Mouse (Mus musculus): ENCODE results near the gene Cdh5.
"Not testable (repeated sequence)": the region's sequence is repeated elsewhere in the genome, so short reads cannot be mapped to it uniquely, and the experiment has no call there.

Cdh5 gene

DNA sequence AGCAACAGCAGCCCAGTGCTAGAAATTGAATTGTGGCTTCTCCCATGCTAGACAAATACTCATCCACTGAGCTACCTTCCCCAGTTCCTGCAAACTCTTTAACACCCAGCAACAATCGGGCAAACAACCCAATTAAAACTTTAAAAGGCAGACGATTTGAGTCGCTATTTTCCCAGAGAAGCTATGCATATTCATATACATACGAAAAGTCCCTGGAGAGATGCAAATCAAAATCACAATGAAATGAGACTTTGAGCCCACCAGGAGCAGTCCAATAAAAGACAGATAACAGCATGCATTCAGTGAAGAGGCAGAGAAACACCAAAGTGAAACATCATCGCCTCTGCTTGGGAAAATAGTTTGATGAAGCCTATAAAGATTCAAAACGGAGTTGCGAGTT lies 8.1 kb upstream of the Cdh5 start:
- DNase-seq = no peak

DNA sequence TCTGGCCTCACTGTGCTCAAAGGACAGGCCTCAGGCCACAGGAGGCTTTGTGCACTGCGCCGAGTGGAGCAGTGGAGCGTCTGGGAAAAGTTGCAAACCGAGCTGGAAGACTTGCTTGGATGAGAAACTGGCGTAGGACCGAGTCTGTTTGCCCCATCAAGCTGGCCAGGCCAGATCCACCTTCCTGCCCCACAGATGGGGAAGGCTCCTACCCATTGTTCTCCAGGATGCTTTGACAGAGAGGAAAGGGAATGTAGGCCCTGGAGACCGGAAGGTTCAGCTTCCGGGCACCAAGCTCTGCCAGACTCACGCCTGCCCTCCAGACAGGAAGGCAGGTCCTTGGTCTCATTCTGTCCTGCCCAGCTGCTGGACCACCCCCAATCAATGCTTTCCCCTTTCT lies 5.8 kb upstream of the Cdh5 start:
- DNase-seq = no peak

DNA sequence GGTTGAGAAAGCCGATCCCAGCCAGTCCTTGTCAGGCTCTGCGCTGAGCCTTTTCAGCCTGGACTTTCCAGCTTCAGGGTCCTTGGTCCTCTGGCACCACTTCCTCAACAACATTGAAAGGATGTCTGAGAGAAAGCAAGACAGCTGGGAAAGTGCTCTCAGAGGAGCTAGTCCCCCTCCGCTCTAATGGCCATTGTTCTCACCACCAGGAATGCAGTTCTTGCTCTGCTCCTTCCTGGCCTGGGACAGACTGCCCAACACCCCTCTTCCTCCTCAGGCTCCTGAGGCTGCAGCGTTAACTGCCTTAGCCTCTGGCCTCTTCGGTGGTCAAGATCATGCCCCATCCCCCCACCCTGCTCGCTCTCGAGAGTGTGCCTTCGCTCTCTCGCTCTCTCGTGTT lies 4.8 kb upstream of the Cdh5 start:
- no peak for DNase-seq

DNA sequence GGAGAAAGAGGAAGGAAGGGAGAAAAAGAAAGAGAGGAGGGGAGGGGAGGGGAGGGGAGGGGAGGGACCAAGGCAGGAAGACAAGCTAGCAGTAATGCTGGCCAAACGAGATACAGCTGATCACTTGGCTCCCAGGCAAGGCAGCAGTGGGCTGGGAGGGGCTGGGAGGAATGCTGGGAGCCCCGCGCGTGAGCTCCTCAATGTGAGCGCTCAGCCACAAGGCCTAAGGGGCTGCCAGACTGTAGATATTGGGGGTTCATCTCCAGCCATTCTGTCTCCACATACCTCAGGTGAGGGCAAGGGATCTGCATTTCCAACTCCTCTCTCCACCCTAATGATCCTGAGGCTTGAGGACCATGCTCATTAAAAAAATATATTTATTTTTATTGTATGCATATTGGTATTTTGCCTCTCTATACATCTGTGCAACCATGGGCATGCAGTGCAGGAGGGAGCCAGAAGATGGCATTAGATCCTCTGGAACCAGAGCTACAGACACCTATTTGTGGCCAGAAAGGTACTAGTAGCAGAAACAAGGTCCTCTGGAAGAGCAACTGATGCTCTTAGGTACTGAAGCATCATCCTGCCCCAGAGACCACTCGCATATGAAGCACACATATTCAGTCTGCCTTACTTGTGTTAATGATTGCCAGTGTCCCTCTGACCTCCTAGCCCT lies 2.6 kb upstream of the Cdh5 start:
- peak; percentile 26 for DNase-seq

DNA sequence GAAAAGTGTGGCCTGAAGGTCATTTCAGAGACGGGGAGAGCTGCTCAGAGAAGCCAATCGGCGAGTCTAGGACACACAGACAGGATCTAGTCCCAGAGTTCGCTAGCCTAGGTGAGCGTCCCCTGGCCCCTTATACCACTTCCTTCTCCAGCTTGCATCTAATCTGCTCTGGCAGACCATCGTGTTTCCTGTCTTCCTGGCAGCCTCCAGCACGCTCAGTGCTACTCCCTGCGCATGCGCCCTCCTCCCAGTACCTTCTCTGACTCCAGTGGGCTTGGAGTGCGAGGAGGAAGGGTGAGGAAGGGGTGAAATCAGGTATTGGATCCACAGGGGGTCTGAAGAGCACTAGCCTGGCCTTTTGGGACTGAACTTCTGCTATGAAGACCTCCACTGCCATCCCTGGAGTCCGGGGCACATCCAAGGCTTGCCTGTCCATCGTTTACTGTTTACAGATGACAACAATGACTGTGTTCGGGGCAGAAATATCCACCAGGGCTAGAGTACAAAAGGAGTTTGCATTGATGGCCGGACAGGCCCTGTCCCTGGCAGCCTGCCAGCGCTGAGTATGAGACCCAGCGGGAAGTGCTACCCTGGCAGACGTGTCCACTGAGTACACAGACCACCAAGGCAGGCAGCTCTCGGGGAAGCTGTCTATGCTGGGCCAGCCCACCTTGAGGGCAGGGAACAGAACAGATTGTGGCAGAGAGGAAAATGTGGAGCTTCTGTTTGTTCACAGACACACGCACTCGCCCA lies 1.9 kb upstream of the Cdh5 start:
- DNase-seq = no peak

DNA sequence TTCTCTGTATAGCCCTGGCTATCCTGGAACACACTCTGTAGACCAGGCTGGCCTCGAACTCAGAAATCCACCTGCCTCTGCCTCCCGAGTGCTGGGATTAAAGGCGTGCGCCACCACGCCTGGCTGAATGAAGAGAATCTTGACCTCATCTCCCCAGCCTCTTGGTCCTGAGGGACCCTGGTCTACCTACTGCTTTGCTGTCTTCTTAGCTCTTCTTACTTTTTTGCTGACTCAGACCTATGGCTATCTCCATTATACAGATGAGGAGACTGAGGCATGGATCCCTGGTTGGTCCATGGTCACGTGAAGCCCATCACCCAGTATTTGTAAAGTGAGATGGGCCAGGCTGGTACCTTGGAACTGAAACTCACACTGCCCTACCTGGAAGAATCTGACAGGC lies 701 bp upstream of the Cdh5 start:
- DNase-seq = not testable (repeated sequence)

DNA sequence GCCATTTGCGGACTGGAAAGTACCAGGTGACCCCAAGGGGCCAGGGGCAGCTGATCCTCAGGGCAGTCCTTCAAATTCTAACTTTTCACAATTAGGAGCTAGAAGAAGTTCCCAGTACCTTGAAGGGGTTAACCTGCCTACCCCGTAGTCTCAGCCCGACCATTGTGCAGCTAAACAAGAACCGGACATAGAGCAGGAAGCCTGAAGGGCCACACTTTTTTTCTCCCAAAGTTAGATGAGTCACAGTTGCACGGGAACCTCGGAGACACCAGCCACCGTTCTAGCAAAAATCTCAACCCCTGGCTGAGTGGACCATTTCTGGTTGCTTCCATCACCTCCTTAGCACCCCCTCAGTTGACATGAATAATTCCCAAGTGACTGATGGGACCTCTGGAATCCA lies 2.0 kb downstream of the Cdh5 start:
- no peak for DNase-seq

DNA sequence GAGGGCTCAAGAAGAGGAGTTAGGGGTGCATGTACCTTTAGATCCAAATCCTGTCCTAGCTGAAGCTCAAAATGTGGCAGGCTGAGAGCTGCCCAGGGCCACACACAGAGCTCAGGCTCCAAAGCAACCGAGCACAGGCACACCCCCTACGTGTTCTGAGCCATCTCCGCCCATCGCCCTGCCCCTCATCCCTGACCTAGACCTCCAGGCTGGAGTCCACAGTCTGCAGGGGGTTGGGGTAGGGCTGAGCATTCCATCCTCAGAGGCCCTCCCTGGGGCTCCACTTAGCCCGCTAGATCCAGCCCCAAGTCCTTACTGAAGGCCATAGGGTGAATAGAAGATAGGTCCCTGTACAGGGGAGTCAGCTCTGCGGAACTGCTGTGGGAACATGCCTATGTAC lies 4.3 kb downstream of the Cdh5 start:
- no peak for DNase-seq

DNA sequence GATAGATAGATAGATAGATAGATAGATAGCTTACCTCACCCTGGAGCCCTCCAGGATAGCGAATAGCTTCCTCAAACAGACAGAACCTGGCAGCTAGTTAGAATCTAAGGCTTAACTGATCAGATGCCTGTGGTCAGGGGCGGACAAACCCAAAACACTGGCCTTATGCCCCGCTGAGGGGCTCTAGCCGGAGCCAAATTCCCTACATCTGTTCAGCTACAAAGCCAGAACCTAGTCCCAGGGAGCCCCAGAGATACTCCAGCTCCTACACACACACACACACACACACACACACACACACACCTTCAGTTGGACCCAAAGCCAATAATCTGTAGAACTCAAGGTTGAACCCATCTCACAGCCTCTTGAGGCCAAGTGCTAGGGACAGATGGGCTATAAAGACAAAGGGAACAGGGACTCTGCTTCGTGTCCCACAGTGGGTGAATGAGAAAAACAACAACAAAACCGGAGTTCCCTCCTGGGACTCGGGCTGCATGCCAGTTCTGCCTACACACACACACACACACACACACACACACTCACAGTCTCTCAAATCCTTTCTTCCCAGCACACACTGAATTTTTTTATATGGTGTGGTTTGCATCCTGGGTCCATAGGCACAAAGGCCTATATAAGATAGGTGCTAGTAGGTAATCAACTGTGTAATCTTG lies 5.0 kb downstream of the Cdh5 start:
- no peak for DNase-seq

DNA sequence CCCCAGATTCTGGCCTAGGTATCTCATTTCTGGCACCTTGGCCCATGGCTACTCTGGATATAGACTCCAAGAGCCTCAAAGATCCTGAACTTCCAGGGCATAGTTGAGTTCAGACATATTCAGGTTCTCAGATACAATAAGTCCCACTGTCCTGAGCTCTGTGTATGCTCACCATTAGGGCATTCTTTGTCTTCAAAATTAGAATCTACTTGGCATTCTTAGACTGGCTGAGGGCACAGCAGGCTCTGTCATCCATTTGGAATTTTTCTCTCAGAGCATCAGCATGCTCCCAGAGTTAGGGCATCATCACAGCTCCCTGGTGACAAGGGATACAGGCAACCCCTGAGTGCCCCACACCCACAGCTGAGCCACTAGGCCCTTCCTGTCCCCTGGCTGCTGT lies 5.7 kb downstream of the Cdh5 start:
- no peak for DNase-seq

DNA sequence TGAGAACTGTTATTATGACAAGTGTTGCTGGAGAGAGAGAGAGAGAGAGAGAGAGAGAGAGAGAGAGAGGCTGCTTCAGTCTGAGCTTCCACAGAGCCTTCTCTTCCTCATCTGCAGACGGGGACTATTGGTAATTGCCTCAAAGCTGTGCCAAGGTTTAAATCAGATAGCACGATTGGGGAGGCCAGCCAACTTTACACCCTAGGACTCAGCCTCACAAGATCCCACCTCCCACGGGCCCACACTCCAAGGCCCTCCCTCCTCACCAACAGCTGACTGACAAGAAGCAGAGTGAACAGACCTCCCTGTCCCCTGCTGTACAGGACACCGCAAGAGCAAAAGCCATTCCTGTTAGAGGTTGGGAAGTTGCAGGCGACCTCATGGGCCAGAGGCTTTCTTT lies 6.6 kb downstream of the Cdh5 start:
- no peak for DNase-seq

DNA sequence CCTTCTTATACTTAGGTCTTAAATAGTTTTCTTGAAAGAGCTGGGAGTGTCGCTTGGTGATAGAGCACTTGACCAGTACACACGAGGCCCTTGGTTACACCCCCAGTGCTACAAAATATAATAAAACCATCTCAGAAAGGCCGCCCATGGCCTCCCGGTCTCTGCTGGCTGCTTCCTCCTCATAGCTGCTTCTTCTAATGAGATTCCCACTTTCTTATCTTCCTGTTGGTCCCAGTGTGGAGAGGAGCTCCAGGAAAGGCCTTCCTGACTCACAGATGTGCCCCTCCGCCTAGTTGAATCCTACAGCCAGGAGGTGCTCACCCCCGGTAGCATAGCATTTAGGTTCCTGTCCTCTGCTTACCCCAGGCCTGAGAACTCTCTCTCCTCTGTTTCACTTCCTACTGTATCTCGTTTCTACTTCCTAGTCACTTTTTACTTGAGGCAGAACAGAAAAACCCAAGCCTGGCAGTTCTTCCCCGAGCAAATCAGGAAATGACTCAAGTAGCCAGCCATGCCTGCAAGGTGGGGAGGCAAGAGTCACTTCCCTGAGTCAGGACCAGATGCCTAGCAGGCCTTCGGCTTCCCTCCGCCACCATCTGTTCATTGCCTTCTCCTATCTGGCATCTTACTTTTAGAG lies 9.2 kb downstream of the Cdh5 start:
- peak; percentile 28 for DNase-seq

DNA sequence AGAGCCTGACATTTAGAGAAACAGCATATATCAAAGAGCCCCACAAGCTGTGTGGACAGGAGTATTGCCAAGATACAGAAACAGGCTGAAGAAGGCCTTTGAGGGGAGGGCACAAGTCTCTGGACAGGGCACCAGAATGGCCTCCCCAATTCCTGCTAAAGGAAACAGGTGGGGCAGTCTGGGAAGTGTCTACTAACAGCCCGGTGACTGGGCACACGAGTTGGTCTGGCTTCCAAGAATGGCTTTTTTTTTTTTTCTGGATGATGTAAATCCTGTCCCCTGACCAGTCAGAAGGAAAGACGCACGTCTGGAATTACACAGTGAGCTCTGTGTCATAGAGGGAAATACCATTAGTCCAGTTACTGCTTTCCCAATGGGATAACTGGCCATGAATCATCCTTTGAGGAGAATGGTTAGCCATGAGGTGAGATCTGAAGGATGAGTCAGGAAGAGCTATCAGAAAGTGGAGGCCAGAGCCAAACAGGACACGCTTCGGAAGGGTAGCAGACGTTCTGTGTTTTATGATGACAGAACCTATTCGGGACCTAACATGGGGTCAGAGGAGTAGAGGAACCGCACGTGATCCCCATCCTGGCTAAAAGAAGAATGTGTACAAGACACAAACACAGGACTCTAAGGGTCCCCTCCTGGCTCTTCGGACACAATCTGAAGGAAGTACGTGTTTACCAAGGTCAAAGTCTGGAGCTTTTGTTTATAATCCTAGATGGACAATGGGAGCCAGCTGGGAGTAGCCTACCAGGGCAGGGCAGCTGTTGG lies 20.4 kb downstream of the Cdh5 start:
- DNase-seq = no peak

DNA sequence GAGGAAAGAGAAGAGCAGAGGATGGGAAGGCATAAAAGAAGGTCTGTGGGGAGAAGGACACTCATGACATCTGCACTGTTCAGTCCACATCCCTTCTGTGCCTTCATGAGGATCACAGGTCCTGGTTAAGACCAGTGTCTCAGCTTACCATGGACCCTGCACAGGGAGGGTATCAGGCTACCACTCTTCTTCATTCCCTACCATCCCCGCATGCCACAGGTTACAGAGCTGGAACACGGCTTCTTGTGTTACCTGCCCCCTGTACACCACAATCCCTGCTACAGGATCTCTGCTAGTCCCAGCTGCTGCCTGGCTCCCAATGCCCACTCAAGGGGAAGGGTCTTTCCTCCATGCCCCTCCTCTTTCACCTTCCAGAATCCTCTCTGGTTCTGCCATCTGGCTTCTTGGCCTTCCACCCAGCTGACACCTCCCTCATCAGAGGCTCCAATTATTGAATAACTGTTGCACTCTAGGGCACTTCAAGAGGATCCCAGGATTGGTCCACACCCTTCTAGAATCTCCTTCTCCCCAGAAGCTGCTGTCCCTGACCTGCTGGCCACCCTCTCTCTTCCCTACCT lies 21.7 kb downstream of the Cdh5 start:
- DNase-seq = no peak

DNA sequence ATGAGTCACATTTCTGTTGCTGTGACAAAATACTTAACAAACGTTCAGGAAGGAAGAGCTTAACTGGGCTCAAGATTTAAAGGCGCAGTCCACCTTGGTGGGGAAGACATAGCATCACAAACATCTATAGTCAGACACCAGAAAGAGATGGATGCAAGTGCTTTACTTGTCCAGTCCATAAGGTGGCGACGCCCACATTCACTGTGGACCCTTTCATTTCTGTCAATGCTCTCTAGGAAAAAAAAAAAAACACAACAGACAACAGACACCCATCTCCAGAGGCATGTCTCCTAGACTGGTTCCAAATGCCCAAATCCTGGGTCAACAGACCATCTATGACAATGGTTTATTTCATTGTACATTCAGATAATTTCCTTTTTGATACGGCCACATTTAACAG lies 23.1 kb downstream of the Cdh5 start:
- no peak for DNase-seq

DNA sequence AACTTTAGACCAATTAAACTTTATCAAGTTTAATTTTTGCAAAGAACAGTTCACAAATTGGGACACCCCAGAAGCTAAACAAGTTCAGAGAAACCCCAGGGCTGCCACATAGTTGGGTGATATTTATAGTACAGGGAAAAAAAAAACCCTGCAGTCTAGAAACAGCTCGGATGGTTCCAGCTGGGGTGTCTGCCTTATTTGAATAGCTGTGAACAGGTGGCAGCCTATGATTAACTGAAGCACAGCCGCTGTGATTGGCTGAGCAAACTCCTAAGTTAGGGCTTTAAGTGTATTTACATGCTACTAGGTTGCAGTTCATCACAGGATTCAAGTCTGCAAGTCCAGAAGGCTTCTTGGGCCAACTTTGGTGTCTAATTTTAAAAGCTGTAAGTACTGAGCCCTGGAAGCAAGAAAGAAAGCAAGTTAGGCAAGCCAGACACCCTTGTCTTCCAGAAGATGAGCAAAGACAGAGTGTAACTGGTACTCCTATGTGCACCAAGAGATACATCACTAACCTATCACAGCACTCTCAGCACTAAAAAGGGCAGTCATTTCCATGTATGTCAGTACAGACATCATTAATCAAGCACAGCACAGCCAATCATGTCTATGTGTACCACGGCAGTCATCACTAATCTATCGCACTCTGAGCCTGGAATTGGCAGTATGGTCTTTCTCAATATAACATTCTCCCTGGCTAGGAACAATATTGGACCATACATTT lies 25.9 kb downstream of the Cdh5 start:
- DNase-seq = peak; percentile 85

DNA sequence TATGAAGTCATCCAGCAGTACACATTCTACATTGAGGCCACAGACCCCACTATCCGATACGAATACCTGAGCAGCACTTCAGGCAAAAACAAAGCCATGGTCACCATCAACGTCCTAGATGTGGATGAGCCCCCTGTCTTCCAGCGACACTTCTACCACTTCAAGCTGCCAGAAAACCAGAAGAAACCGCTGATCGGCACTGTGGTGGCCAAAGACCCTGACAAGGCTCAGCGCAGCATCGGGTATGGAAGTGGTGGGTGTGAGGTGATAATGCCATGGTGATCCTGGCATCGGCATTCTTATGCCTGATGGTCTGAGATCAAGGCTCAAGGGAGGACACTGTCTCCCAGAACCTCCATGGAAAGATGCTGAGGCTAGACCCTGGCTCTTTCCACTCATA lies 29.5 kb downstream of the Cdh5 start:
- no peak for DNase-seq

DNA sequence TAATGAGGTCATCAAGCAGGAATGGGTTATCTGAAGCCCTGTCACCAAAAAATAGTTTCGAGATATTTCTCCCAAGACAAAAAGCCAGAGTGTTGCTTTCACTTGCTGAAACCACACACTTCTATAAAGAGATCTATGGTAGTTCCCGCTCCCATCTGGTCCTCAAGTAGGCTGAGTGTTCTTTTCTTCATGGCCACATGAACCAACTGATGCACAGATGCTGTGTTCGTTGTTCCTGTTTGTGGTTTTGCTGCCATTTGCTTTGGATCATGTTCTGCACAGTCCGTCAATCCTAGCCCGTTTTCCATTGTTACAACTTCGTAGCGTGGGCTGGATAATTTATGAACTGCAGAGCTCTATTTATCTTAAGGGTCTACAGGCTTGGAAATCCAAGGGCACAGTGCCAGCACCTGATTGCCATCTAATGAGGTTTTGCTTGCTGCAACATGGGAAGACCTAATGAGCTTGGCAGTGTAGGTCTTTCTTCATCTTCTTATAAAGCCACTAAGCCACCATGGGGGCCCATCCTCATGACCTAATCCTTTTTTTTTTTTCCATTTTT lies 30.1 kb downstream of the Cdh5 start:
- DNase-seq = peak; percentile 20

DNA sequence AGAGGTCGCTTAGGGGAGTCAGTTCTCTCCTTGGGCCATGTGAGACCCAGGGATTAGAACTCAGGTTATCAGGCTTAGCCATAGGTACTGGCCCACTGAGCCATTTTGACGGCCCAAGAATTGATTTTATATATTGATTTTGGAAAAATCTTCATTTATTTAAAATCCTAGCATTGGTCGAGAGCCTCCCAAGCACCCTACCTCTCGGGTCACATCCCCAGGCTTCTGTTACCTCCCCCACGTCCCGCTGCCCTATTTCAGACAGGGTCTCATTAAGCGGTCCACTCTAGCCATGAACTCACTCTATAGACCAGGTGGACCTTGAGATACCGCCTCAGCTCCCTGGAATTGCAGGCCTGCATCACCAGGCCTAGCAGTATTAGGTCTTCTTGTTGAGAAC lies 33.1 kb downstream of the Cdh5 start:
- DNase-seq = no peak

DNA sequence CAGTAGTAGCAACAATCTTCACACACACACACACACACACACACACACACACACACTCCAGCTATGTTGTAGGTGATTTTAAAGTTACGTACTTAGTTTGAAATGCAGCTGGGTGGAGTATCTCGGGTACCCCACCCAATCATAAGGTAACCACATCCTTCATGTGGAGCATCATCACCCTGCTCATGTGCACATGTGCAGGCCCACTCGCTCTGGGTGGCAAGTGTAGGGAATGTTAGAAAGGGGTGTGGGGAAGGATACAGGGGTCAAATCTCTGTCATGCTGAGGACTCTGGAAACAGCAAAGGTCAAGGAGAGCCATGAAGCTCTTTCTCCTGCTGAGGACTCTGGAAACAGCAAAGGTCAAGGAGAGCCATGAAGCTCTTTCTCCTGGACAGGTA lies 34.9 kb downstream of the Cdh5 start:
- no peak for DNase-seq

DNA sequence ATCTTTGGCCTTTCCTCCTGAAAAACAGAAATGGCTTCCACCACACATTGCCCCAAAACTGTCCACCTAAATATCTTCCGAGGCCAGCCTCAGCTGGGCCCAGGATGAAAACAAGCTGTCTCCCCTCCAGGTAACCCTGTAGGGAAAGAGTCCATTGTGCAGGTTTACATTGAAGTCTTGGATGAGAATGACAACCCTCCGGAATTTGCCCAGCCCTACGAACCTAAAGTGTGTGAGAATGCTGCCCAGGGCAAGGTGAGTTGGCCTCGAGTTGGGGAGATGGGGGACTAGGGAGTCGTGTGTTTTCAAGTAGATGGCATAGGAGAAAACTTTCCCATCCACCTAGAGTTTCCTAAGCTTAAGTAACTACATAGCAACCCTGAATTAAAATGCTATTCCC lies 36.2 kb downstream of the Cdh5 start:
- DNase-seq = no peak

DNA sequence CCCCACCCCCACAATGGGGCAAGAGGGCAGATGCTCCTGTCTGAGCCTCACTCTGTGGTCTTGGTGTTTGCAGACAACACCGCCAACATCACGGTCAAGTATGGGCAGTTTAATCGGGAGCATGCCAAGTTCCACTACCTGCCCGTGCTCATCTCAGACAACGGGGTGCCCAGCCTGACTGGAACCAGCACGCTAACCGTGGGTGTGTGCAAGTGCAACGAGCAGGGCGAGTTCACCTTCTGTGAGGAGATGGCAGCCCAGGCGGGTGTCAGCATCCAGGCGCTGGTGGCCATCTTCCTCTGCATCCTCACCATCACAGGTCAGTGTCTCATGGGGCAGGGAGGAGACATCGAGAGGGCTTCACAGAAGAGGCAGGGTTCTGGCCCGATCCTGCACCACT lies 39.2 kb downstream of the Cdh5 start:
- no peak for DNase-seq

Data from layer of hippocampus, adult 9-11 months (tissue).